Mouse (Mus musculus): ENCODE measurements at regions not wholly inside any gene's neighbourhood (a gene's known extent, or its start where the extent isn't known, plus 50 kb on each side); places are given as distances from the start of the nearest gene placed in this dataset.
"Not testable (repeated sequence)": the region's sequence is repeated elsewhere in the genome, so short reads cannot be mapped to it uniquely, and the experiment has no call there.

DNA sequence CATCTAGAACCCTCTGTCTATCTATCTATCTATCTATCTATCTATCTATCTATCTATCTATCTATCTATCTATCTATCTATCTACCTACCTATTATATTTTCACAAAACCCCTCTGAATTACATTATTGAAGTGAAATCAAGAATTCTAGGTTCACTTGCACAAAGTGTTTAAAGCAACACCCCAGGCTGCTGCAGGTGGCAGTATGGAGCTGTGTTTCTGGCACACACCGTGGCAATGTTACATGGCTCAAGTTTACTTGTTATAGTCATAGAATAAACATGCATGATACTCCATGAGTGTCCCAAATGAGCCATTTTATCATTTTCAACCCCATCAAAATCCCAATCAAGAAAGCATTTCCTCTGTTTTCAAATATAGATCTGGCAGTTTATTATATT, 538.6 kb upstream of the Got2 start:
- Histone ChIP-seq H3K4me2 (replicated peaks) (no peak overlapping the region), H3K4me1 (no peaks in the 10 kb centered on the region), H3K36me3 (no peaks in the 10 kb centered on the region), H3K27me3 (no peaks in the 10 kb centered on the region), H3K27ac (replicated peaks) (no peak overlapping the region), H3K4me3 (no peak overlapping the region), H3K9ac (replicated peaks) (no peak overlapping the region), H3K9me3 (no peaks in the 10 kb centered on the region)
- 69% methylated on average over 1 of the region's 1 CpGs for WGBS
- no peak for ATAC-seq (replicated peaks)

DNA sequence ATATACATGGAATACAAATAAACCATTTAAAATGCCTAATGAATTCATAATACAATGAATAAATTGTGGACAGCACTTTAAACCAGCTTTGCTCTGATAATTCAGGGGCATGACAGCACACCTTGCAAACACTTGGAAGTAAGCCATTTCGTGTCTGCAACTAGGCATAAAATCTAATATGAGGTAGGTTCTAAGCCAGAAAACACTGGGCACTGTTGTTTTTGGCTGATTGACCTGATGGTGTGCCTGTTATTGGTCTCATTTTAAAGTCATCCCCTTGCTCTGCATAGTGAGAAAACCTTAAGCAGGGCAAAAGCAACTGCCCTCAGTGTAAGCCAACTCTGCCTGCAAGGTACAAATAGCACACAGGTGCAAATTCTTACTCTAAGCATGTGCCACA, 521.3 kb upstream of the Got2 start:
- H3K27me3 ChIP-seq = no peaks in the 10 kb centered on the region
- ATAC-seq (replicated peaks) = no peak
- H3K9me3 ChIP-seq = no peaks in the 10 kb centered on the region
- H3K4me2 ChIP-seq (replicated peaks) = no peak overlapping the region
- no peaks in the 10 kb centered on the region for H3K4me1 ChIP-seq
- no peak overlapping the region for H3K9ac ChIP-seq (replicated peaks)
- H3K27ac ChIP-seq (replicated peaks) = no peak overlapping the region
- H3K4me3 ChIP-seq = no peak overlapping the region
- 69% methylated on average over 1 of the region's 1 CpGs for WGBS
- H3K36me3 ChIP-seq = no peaks in the 10 kb centered on the region

GRCm38 (mm10) chr8:96404549-96405145, 516.3 kb upstream of the Got2 start:
- H3K9ac ChIP-seq (replicated peaks) = no peak overlapping the region
- H3K9me3 ChIP-seq = no peaks in the 10 kb centered on the region
- H3K4me1 ChIP-seq = no peaks in the 10 kb centered on the region
- ATAC-seq (replicated peaks) = no peak
- H3K27ac ChIP-seq (replicated peaks) = no peak overlapping the region
- H3K4me3 ChIP-seq = no peak overlapping the region
- no peaks in the 10 kb centered on the region for H3K27me3 ChIP-seq
- no peaks in the 10 kb centered on the region for H3K36me3 ChIP-seq
- H3K4me2 ChIP-seq (replicated peaks) = no peak overlapping the region
- WGBS = 93% methylated on average over 15 of the region's 15 CpGs

GRCm38 (mm10) chr8:96403669-96404068, 515.3 kb upstream of the Got2 start:
- no peak overlapping the region for H3K9ac ChIP-seq (replicated peaks)
- no peak overlapping the region for H3K27ac ChIP-seq (replicated peaks)
- H3K4me3 ChIP-seq = no peak overlapping the region
- no peaks in the 10 kb centered on the region for H3K4me1 ChIP-seq
- no peaks in the 10 kb centered on the region for H3K27me3 ChIP-seq
- no peak for ATAC-seq (replicated peaks)
- no peaks in the 10 kb centered on the region for H3K9me3 ChIP-seq
- 66% methylated on average over 3 of the region's 3 CpGs for WGBS
- no peaks in the 10 kb centered on the region for H3K36me3 ChIP-seq
- no peak overlapping the region for H3K4me2 ChIP-seq (replicated peaks)

GRCm38 (mm10) chr8:96399381-96399780, 511.0 kb upstream of the Got2 start:
- H3K36me3 ChIP-seq; H3K4me1 ChIP-seq; H3K4me2 ChIP-seq (replicated peaks); H3K4me3 ChIP-seq; ATAC-seq (replicated peaks); H3K27ac ChIP-seq (replicated peaks); H3K27me3 ChIP-seq; H3K9ac ChIP-seq (replicated peaks); H3K9me3 ChIP-seq: not testable (repeated sequence)
- 88% methylated on average over 4 of the region's 4 CpGs for whole genome bisulfite sequencing

DNA sequence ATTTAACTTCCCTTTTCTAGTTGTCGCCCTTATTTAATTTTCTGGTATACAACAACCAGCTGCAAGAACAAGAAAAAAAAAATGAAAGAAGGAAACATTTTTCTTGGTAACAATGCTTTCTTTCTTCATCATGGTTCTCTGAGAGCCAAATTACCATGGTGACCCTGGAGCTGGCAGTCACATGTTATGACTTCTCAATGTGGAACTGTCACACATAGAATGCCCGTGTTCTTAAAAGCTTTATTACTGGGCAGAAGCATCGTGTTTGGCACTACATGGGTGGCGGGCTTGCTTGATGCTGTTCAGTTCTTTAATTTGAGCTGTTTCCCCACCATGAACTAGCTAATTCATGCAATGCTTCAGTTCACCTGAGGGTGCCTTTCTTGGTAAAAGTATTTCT, 504.7 kb upstream of the Got2 start:
- Histone ChIP-seq H3K27me3 (no peaks in the 10 kb centered on the region), H3K9me3 (no peaks in the 10 kb centered on the region), H3K9ac (replicated peaks) (no peak overlapping the region), H3K27ac (replicated peaks) (no peak overlapping the region), H3K4me2 (replicated peaks) (no peak overlapping the region), H3K4me1 (no peaks in the 10 kb centered on the region), H3K4me3 (no peak overlapping the region), H3K36me3 (no peaks in the 10 kb centered on the region)
- ATAC-seq (replicated peaks) = no peak; the same call in 1 of the 2 replicates
- 38% methylated on average over 4 of the region's 4 CpGs for WGBS

GRCm38 (mm10) chr8:96389251-96389650, 500.9 kb upstream of the Got2 start:
- H3K36me3 ChIP-seq = no peaks in the 10 kb centered on the region
- no peak overlapping the region for H3K27ac ChIP-seq (replicated peaks)
- no peak overlapping the region for H3K4me3 ChIP-seq
- no peak overlapping the region for H3K4me2 ChIP-seq (replicated peaks)
- WGBS = 92% methylated on average over 3 of the region's 3 CpGs
- no peak overlapping the region for H3K9ac ChIP-seq (replicated peaks)
- no peaks in the 10 kb centered on the region for H3K9me3 ChIP-seq
- no peaks in the 10 kb centered on the region for H3K27me3 ChIP-seq
- ATAC-seq (replicated peaks) = no peak
- H3K4me1 ChIP-seq = no peaks in the 10 kb centered on the region

DNA sequence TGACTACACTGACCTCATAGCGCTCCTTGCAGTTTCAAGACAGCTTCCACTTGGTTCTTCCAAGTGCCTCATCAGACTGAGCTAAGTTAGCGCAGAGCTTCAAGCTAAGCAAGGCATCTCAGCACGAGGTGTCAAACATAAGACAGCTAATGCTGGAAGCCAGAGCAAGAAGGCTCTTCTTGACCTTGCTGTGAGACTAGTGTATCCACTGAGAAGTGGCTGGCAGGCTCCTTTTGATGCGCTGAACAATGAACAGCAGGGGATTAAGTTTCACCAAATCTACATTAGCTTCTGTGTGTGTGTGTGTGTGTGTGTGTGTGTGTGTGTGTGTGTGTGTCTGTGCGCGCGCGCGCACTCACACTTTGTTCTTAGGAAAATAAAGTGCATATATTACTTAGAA, 482.2 kb upstream of the Got2 start:
- no peaks in the 10 kb centered on the region for H3K9me3 ChIP-seq
- no peaks in the 10 kb centered on the region for H3K36me3 ChIP-seq
- H3K4me2 ChIP-seq (replicated peaks) = no peak overlapping the region
- H3K27me3 ChIP-seq = no peaks in the 10 kb centered on the region
- H3K9ac ChIP-seq (replicated peaks) = no peak overlapping the region
- no peak overlapping the region for H3K4me3 ChIP-seq
- no peak overlapping the region for H3K27ac ChIP-seq (replicated peaks)
- WGBS = 82% methylated on average over 9 of the region's 9 CpGs
- no peaks in the 10 kb centered on the region for H3K4me1 ChIP-seq
- no peak for ATAC-seq (replicated peaks)

DNA sequence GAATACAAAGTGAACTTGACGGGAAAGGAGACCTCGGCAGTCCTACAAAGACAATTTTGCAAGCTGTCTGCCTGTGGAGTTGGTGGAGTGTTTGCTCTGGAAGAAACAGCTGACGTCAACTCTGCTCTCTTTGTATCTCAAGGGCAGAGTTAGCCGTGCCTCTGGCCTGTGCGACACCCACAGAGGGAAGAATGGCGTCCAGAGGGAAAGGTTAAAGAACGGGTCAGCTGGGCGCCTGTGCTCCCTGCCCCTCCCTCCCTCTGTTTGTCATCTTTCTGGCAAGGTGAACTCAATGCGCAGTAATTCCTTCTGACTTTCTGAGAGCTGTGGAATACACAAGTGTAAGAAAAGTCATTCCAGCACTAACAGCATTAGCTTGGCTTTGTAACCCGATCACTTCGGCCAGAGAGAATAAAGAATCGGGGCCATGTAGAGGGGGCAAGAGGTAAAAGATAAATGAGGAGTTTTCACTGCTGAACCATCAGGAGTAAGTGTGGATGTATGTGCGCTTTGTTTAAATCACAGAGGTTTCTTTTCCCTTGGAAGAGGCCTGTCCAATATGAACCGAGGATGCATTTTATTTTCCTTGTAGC, 474.6 kb upstream of the Got2 start:
- 36% methylated on average over 14 of the region's 14 CpGs for WGBS
- Histone ChIP-seq H3K4me3 (no peak overlapping the region), H3K9me3 (no peaks in the 10 kb centered on the region), H3K4me1 (no peaks in the 10 kb centered on the region), H3K27ac (replicated peaks) (no peak overlapping the region), H3K36me3 (no peaks in the 10 kb centered on the region), H3K4me2 (replicated peaks) (no peak overlapping the region), H3K27me3 (no peaks in the 10 kb centered on the region), H3K9ac (replicated peaks) (no peak overlapping the region)
- ATAC-seq (replicated peaks) = no peak

- ATAC-seq (replicated peaks) = no peak
- Histone ChIP-seq H3K27ac (replicated peaks) (no peak overlapping the region), H3K27me3 (no peaks in the 10 kb centered on the region), H3K9ac (replicated peaks) (no peak overlapping the region), H3K36me3 (no peaks in the 10 kb centered on the region), H3K4me1 (no peaks in the 10 kb centered on the region), H3K9me3 (no peaks in the 10 kb centered on the region), H3K4me2 (replicated peaks) (no peak overlapping the region), H3K4me3 (no peak overlapping the region)
- WGBS = 81% methylated on average over 6 of the region's 6 CpGs
Measured at GRCm38 (mm10) chr8:96350531-96351069, 462.3 kb upstream of the Got2 start.

DNA sequence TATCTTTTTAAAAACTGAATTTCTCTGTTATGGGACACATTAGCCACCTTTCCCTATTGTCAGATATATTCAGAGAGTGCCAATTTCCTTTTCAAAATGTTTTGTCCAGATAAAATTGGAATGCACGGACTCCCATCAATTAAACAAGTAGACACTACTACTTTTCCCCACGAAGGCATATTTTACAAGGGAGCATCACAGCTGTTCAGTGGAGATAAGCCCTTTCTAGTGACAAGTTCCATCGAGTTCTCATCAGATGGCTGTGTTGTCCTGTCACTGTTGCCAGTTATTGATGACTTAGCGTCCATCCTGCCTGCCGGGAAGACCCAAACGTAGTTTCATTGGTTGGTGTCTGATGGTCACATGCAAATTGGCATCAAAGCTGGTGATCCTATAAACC, 461.2 kb upstream of the Got2 start:
- no peaks in the 10 kb centered on the region for H3K27me3 ChIP-seq
- H3K4me1 ChIP-seq = no peaks in the 10 kb centered on the region
- no peak overlapping the region for H3K9ac ChIP-seq (replicated peaks)
- no peak for ATAC-seq (replicated peaks)
- no peak overlapping the region for H3K27ac ChIP-seq (replicated peaks)
- WGBS = 84% methylated on average over 6 of the region's 6 CpGs
- no peak overlapping the region for H3K4me2 ChIP-seq (replicated peaks)
- no peaks in the 10 kb centered on the region for H3K36me3 ChIP-seq
- H3K9me3 ChIP-seq = no peaks in the 10 kb centered on the region
- H3K4me3 ChIP-seq = no peak overlapping the region

DNA sequence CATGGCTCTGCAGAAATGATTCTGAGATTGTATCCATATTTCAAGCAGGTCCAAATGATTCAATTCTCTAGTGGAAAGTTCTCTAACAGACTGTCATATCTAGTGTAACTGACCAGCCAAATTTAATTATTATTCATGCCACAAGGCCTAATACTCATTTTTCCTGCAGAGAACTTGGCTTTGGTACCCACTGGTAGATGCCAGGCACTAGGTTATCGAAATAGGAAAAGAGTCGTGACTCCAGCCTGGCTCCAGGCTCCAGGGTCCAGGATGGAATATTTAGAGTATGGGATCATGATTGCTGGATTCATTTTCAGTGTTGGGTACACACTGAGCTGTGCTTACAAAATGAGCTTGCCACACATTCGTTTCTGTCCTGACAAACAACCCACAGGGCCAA, 452.4 kb upstream of the Got2 start:
- 84% methylated on average over 3 of the region's 3 CpGs for WGBS
- ATAC-seq (replicated peaks) = no peak
- H3K4me1 ChIP-seq = no peaks in the 10 kb centered on the region

DNA sequence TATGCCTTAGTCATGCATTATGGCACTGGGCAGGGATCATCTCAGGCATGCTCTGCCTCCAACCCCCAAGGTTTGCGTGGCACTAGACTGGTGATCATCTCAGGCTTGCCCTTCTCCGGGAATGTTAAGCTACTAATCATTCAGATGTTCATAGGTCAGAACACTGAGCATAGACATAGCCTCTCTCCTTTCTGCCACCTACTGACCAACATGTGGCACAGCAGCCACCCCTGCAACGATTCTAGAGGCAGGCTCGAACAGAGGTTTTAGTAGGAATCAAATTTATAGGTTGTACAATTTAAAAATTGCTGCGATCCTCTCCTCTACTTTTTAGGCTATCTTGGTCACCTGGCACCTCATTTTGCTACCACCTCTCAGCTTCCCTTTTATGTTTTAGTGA, 430.0 kb upstream of the Got2 start:
- Histone ChIP-seq H3K4me3 (no peak overlapping the region), H3K27me3 (no peaks in the 10 kb centered on the region), H3K4me1 (no peaks in the 10 kb centered on the region), H3K27ac (replicated peaks) (no peak overlapping the region), H3K36me3 (no peaks in the 10 kb centered on the region), H3K9me3 (no peaks in the 10 kb centered on the region), H3K9ac (replicated peaks) (no peak overlapping the region), H3K4me2 (replicated peaks) (no peak overlapping the region)
- ATAC-seq (replicated peaks) = no peak
- WGBS = 79% methylated on average over 5 of the region's 5 CpGs

More for the DNA sequence above, 452.4 kb upstream of the Got2 start:
- Histone ChIP-seq H3K4me2 (replicated peaks) (no peak overlapping the region), H3K9ac (replicated peaks) (no peak overlapping the region), H3K27me3 (no peaks in the 10 kb centered on the region), H3K9me3 (no peaks in the 10 kb centered on the region), H3K36me3 (no peaks in the 10 kb centered on the region), H3K27ac (replicated peaks) (no peak overlapping the region), H3K4me3 (no peak overlapping the region)

All from forebrain, embryonic 15.5 days (tissue).